Mouse (Mus musculus) embryonic fibroblast, embryonic 13.5 days (primary cell): ENCODE measurements around the gene Col4a3bp.

ENCODE experiments used
- CTCF ChIP-seq: IDR thresholded peaks from 2 replicates; pipeline ENCODE4 v1.5.1; 2011; ENCODE audit warnings: mild to moderate bottlenecking, control low read depth, low read length, moderate library complexity, borderline replicate concordance; ENCODE audit not compliant: insufficient read depth
- POLR2A ChIP-seq: IDR thresholded peaks from 2 replicates; pipeline ENCODE4 v1.6.1; 2011; ENCODE audit warnings: low read depth, mild to moderate bottlenecking, control low read depth, low read length, moderate library complexity

GRCm38 (mm10) chr13:96680163-96681087 lies 138.0 kb downstream of the Col4a3bp start:
- TF ChIP-seq POLR2A (no peak), CTCF (no peak)
